Mouse (Mus musculus) cerebellum, adult (tissue): Measurements from ENCODE around the gene Ache.

Experiments used
- ATAC-seq: cut with Nextera tagmentation; 2 replicates; pipeline ENCODE4 v1.9.2; 2017; ENCODE audit warnings: mild to moderate bottlenecking, moderate library complexity, mixed read lengths; ENCODE audit not compliant: insufficient number of reproducible peaks, low FRiP score, low TSS enrichment

The Ache gene

GRCm38 (mm10) chr5:137295296-137295695, 8.0 kb downstream of the Ache start:
- ATAC-seq = no peak

- ATAC-seq = no peak
Observed at GRCm38 (mm10) chr5:137295712-137296111, 8.4 kb downstream of the Ache start.

- no peak for ATAC-seq
Observed at GRCm38 (mm10) chr5:137297126-137297525, 9.8 kb downstream of the Ache start.

GRCm38 (mm10) chr5:137299240-137299639, 11.9 kb downstream of the Ache start:
- no peak for ATAC-seq

GRCm38 (mm10) chr5:137301253-137301652, 13.9 kb downstream of the Ache start:
- no peak for ATAC-seq

- no peak for ATAC-seq
Observed at GRCm38 (mm10) chr5:137303609-137304008, 16.3 kb downstream of the Ache start.

- no peak for ATAC-seq
Observed at GRCm38 (mm10) chr5:137304165-137304564, 16.8 kb downstream of the Ache start.

- no peak for ATAC-seq
Observed at GRCm38 (mm10) chr5:137304816-137305215, 17.5 kb downstream of the Ache start.

GRCm38 (mm10) chr5:137305822-137306221, 18.5 kb downstream of the Ache start:
- no peak for ATAC-seq

GRCm38 (mm10) chr5:137306439-137307005, 19.2 kb downstream of the Ache start:
- ATAC-seq = no peak

GRCm38 (mm10) chr5:137307071-137307912, 20.0 kb downstream of the Ache start, which contains the start of gene Srrt:
Gene Srrt, minus strand, starts transcription at chr5:137307674.
- ATAC-seq = peak; percentile 80; the same call in 1 of the 2 replicates

- no peak for ATAC-seq
Observed at GRCm38 (mm10) chr5:137308356-137308755, 21.0 kb downstream of the Ache start.

- no peak for ATAC-seq
Observed at GRCm38 (mm10) chr5:137313466-137314192, 26.3 kb downstream of the Ache start.

GRCm38 (mm10) chr5:137314193-137315083, 27.1 kb downstream of the Ache start, which contains the start of gene Trip6:
Gene Trip6, minus strand, starts transcription at chr5:137314404.
- no peak for ATAC-seq

GRCm38 (mm10) chr5:137315084-137315903, 28.0 kb downstream of the Ache start:
- ATAC-seq = no peak

- no peak for ATAC-seq
Observed at GRCm38 (mm10) chr5:137317361-137317760, 30.0 kb downstream of the Ache start.

GRCm38 (mm10) chr5:137318570-137318969, 31.3 kb downstream of the Ache start:
- ATAC-seq = no peak

- no peak for ATAC-seq
Observed at GRCm38 (mm10) chr5:137320996-137321395, 33.7 kb downstream of the Ache start.

GRCm38 (mm10) chr5:137330910-137331309, 43.6 kb downstream of the Ache start:
- ATAC-seq = no peak
